Mouse (Mus musculus) kidney, adult 11 months (tissue): Measurements from ENCODE around the gene Sox13.

Source experiments
- DNase-seq: peaks from one replicate; pipeline ENCODE4 v3.0.0; 2022

The Sox13 gene

GRCm38 (mm10) chr1:133423543-133424480 lies at the start of gene Sox13:
Gene Sox13, minus strand, starts transcription at chr1:133424377.
- peak; percentile 78 for DNase-seq

- DNase-seq: no peak
These were observed 47.4 kb upstream of the Sox13 start for GRCm38 (mm10) chr1:133471556-133471955.

- peak; percentile 57 for DNase-seq
These were observed 46.9 kb upstream of the Sox13 start for GRCm38 (mm10) chr1:133471086-133471485.

- no peak for DNase-seq
These were observed 46.3 kb upstream of the Sox13 start for GRCm38 (mm10) chr1:133470242-133471025.

GRCm38 (mm10) chr1:133469213-133469612 lies 45.0 kb upstream of the Sox13 start:
- no peak for DNase-seq

- no peak for DNase-seq
These were observed 44.6 kb upstream of the Sox13 start for GRCm38 (mm10) chr1:133468751-133469150.

GRCm38 (mm10) chr1:133467905-133468304 lies 43.7 kb upstream of the Sox13 start:
- DNase-seq: no peak

GRCm38 (mm10) chr1:133463138-133463537 lies 39.0 kb upstream of the Sox13 start:
- DNase-seq: no peak

- no peak for DNase-seq
These were observed 36.8 kb upstream of the Sox13 start for GRCm38 (mm10) chr1:133460996-133461395.

- DNase-seq: no peak
These were observed 31.9 kb upstream of the Sox13 start for GRCm38 (mm10) chr1:133456097-133456496.

- DNase-seq: peak; percentile 78
These were observed 28.5 kb upstream of the Sox13 start for GRCm38 (mm10) chr1:133452564-133453165.

GRCm38 (mm10) chr1:133451869-133452563 lies 27.8 kb upstream of the Sox13 start:
- peak; percentile 49 for DNase-seq

GRCm38 (mm10) chr1:133451025-133451424 lies 26.8 kb upstream of the Sox13 start:
- no peak for DNase-seq

GRCm38 (mm10) chr1:133448351-133448931 lies 24.3 kb upstream of the Sox13 start:
- DNase-seq: peak; percentile 69

- DNase-seq: no peak
These were observed 22.1 kb upstream of the Sox13 start for GRCm38 (mm10) chr1:133446291-133446690.

- no peak for DNase-seq
These were observed 20.1 kb upstream of the Sox13 start for GRCm38 (mm10) chr1:133444315-133444714.

GRCm38 (mm10) chr1:133437916-133438683 lies 13.9 kb upstream of the Sox13 start:
- DNase-seq: no peak

- DNase-seq: no peak
These were observed 10.6 kb upstream of the Sox13 start for GRCm38 (mm10) chr1:133434756-133435112.

- no peak for DNase-seq
These were observed 10.0 kb upstream of the Sox13 start for GRCm38 (mm10) chr1:133434018-133434755.

- DNase-seq: no peak
These were observed 8.4 kb upstream of the Sox13 start for GRCm38 (mm10) chr1:133432566-133432965.

GRCm38 (mm10) chr1:133431133-133431532 lies 7.0 kb upstream of the Sox13 start:
- DNase-seq: no peak
